Mouse (Mus musculus): ENCODE data around the gene Kif21b. TPM values are rescaled to one million over a fixed set of nuclear protein-coding genes. Genes with fewer than 3 reads are reported as not detected.

Kif21b gene
- 33.3 and 35.9 TPM in 2 replicates for polyA plus RNA-seq (2012; rRNA removed)

DNA sequence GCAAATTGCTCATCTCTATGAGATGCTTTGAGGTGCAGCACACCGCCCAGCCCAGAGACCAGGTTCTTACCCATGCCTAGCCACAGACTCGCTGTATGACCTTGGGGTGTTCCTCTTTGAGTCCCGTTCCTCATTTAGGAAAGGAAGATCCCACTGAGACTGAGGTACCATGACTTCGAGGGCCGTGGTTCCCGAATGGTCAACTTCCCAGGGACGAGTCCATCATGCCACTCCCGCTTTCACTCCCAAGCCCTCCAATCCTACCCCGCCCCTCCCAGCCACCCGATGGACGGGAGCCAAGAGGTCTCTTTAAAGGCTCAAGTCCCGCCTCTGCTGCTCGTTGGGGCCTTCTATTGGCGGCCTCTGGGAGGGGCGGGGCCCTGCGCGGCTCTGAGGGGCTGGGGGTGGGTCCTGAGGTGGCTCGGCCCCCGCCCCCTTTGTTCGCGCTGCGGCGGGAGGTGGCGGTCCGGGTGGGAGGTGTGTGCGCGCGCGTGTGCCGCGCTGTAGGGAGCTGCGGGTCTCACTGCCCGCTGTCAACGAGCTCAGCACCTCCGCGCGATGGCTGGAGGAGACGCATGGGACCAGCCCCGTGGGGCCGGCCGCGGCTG, at the start of gene Kif21b:
Gene Kif21b, plus strand, starts transcription at position 439 of the 608 bp plus-strand sequence.

DNA sequence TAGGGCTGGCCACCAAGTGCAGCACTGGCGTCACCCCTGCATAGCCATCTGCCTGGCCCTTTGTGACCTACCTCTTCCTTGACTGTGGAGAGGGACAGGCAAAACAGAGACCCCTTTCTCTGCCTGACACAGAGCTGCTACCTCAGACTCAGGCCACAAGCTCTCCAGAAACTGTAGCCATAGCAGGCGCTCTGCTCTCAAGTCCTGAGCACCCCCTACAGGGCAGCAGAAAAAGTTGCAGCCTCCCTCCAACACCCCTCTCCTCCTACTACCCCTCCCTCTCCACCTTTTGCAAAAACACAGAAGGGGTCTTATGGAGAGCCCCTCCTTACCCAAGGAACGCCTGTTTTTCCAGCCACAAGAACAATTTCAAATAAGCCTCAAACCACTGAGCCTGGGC, 81.6 kb downstream of the Kif21b start, which contains the start of gene Mroh3:
Gene Mroh3, minus strand, starts transcription at position 26 of the 400 bp plus-strand sequence.

Other genes starting within 250 kb of the Kif21b start
- gene Pkp1, start 212.2 kb upstream of the Kif21b start, polyA plus RNA-seq (2012; rRNA removed): 0.11 and 0.32 TPM in 2 replicates
- 0.07 and 0.16 TPM in 2 replicates for gene Igfn1, start 125.0 kb upstream of the Kif21b start, polyA plus RNA-seq (2012; rRNA removed)
- 73.3 and 129 TPM in 2 replicates for gene Tmem9, start 123.2 kb upstream of the Kif21b start, polyA plus RNA-seq (2012; rRNA removed)
- 0.30 TPM in 1 of 2 replicates, not detected in the other for gene Ascl5, start 80.6 kb upstream of the Kif21b start, polyA plus RNA-seq (2012; rRNA removed)
- gene Cacna1s, start 78.6 kb upstream of the Kif21b start, polyA plus RNA-seq (2012; rRNA removed): 0.13 and 2.4 TPM in 2 replicates
- gene Mroh3, start 81.4 kb downstream of the Kif21b start, polyA plus RNA-seq (2012; rRNA removed): 0.84 and 1.9 TPM in 2 replicates
- gene Inava, start 102.9 kb downstream of the Kif21b start, polyA plus RNA-seq (2012; rRNA removed): 20.2 and 25.2 TPM in 2 replicates
- gene Gpr25, start 129.5 kb downstream of the Kif21b start, polyA plus RNA-seq (2012; rRNA removed): 0.05 TPM in 1 of 2 replicates, not detected in the other
- 32.4 and 38.7 TPM in 2 replicates for gene Camsap2, start 214.7 kb downstream of the Kif21b start, polyA plus RNA-seq (2012; rRNA removed)